Mouse (Mus musculus): ENCODE results near the gene Stx3. TPM values are rescaled to one million over a fixed set of nuclear protein-coding genes. Genes with fewer than 3 reads are reported as not detected.

The Stx3 gene
- polyA plus RNA-seq, 1 experiment from 2014 or later: 7.0 TPM

- ATAC-seq (ENCODE audit: insufficient number of reproducible peaks, insufficient read depth, low FRiP score, low read depth): no peak
- Histone ChIP-seq H3K4me1 (ENCODE audit: control insufficient read depth in 2 of 2, insufficient read depth in 2 of 2, low read length in 2 of 2) (no peaks in the 10 kb centered on the region), H3K27ac (replicated peaks in 1 of 2; ENCODE audit: control insufficient read depth in 1 of 2, insufficient read depth in 1 of 2, low read depth in 2 of 2, low read length in 2 of 2) (no peak overlapping the region), H3K9ac (ENCODE audit: low read length) (no peak overlapping the region), H3K36me3 (ENCODE audit: control insufficient read depth, insufficient read depth, low read length) (no peaks in the 10 kb centered on the region), H3K27me3 (ENCODE audit: control insufficient read depth, insufficient read depth, low read length) (no peaks in the 10 kb centered on the region), H3K4me3 (ENCODE audit: control insufficient read depth in 1 of 2, insufficient read depth in 1 of 2, low read depth in 1 of 2, low read length in 2 of 2) (no peak overlapping the region), H3K9me3 (ENCODE audit: control insufficient read depth, low read length) (no peaks in the 10 kb centered on the region), H3K4me2 (ENCODE audit: low read length) (no peak overlapping the region)
- 69% methylated on average over 3 of the region's 3 CpGs for WGBS
Observed at GRCm38 (mm10) chr19:11765059-11765458, 54.1 kb downstream of the Stx3 start.

- H3K27ac ChIP-seq (replicated peaks in 1 of 2; ENCODE audit: control insufficient read depth in 1 of 2, insufficient read depth in 1 of 2, low read depth in 2 of 2, low read length in 2 of 2): no peak within 1 kb of the TSS
- H3K4me2 ChIP-seq (ENCODE audit: low read length): no peak within 1 kb of the TSS
- WGBS: 71% methylated on average over 2 of the region's 2 CpGs
- no peak for ATAC-seq (ENCODE audit: insufficient number of reproducible peaks, insufficient read depth, low FRiP score, low read depth)
- H3K36me3 ChIP-seq (ENCODE audit: control insufficient read depth, insufficient read depth, low read length): no peaks in the 10 kb centered on the region
- H3K9ac ChIP-seq (ENCODE audit: low read length): no peak within 1 kb of the TSS
- no peak within 1 kb of the TSS for H3K4me3 ChIP-seq (ENCODE audit: control insufficient read depth in 1 of 2, insufficient read depth in 1 of 2, low read depth in 1 of 2, low read length in 2 of 2)
- no peaks in the 10 kb centered on the region for H3K27me3 ChIP-seq (ENCODE audit: control insufficient read depth, insufficient read depth, low read length)
- no peaks in the 10 kb centered on the region for H3K4me1 ChIP-seq (ENCODE audit: control insufficient read depth in 2 of 2, insufficient read depth in 2 of 2, low read length in 2 of 2)
- H3K9me3 ChIP-seq (ENCODE audit: control insufficient read depth, low read length): no peaks in the 10 kb centered on the region
Observed at GRCm38 (mm10) chr19:11747298-11747697, 71.9 kb downstream of the Stx3 start, which contains the start of gene Gif. TSS of gene Gif (plus strand) at chr19:11747554.

GRCm38 (mm10) chr19:11745680-11746079 lies 73.5 kb downstream of the Stx3 start:
- H3K4me2 ChIP-seq (ENCODE audit: low read length): no peak overlapping the region
- H3K27me3 ChIP-seq (ENCODE audit: control insufficient read depth, insufficient read depth, low read length): no peaks in the 10 kb centered on the region
- H3K4me3 ChIP-seq (ENCODE audit: control insufficient read depth in 1 of 2, insufficient read depth in 1 of 2, low read depth in 1 of 2, low read length in 2 of 2): no peak overlapping the region
- no peak for ATAC-seq (ENCODE audit: insufficient number of reproducible peaks, insufficient read depth, low FRiP score, low read depth)
- H3K9ac ChIP-seq (ENCODE audit: low read length): no peak overlapping the region
- no peak overlapping the region for H3K27ac ChIP-seq (replicated peaks in 1 of 2; ENCODE audit: control insufficient read depth in 1 of 2, insufficient read depth in 1 of 2, low read depth in 2 of 2, low read length in 2 of 2)
- H3K36me3 ChIP-seq (ENCODE audit: control insufficient read depth, insufficient read depth, low read length): no peaks in the 10 kb centered on the region
- H3K4me1 ChIP-seq (ENCODE audit: control insufficient read depth in 2 of 2, insufficient read depth in 2 of 2, low read length in 2 of 2): no peaks in the 10 kb centered on the region
- no peaks in the 10 kb centered on the region for H3K9me3 ChIP-seq (ENCODE audit: control insufficient read depth, low read length)

DNA sequence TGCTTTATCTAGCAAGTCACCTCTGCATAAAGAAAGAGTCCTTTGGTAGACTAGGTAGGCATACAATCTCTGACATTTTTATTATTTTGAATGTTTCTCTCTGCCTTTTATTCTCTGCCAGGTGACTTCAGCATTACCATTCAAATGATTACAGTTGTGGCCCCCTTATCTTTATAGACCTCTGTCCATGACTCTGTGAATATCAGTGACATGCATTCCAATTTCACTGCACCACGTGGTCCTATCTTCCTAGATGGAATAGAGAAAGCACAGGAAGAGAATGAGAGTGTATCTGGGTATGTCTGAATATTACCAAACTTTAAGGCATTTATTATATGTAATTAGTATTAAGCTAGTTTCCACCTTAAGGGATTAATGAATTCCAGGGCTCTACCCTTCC lies 82.7 kb downstream of the Stx3 start:
- Histone ChIP-seq H3K4me2 (ENCODE audit: low read length) (no peak overlapping the region), H3K4me1 (ENCODE audit: control insufficient read depth in 2 of 2, insufficient read depth in 2 of 2, low read length in 2 of 2) (no peaks in the 10 kb centered on the region), H3K9me3 (ENCODE audit: control insufficient read depth, low read length) (no peaks in the 10 kb centered on the region), H3K36me3 (ENCODE audit: control insufficient read depth, insufficient read depth, low read length) (no peaks in the 10 kb centered on the region), H3K9ac (ENCODE audit: low read length) (no peak overlapping the region), H3K27ac (replicated peaks in 1 of 2; ENCODE audit: control insufficient read depth in 1 of 2, insufficient read depth in 1 of 2, low read depth in 2 of 2, low read length in 2 of 2) (no peak overlapping the region), H3K27me3 (ENCODE audit: control insufficient read depth, insufficient read depth, low read length) (no peaks in the 10 kb centered on the region), H3K4me3 (ENCODE audit: control insufficient read depth in 1 of 2, insufficient read depth in 1 of 2, low read depth in 1 of 2, low read length in 2 of 2) (no peak overlapping the region)
- 27% methylated on average over 1 of the region's 1 CpGs for WGBS
- ATAC-seq (ENCODE audit: insufficient number of reproducible peaks, insufficient read depth, low FRiP score, low read depth): no peak

- H3K9me3 ChIP-seq (ENCODE audit: control insufficient read depth, low read length): no peaks in the 10 kb centered on the region
- no peaks in the 10 kb centered on the region for H3K27me3 ChIP-seq (ENCODE audit: control insufficient read depth, insufficient read depth, low read length)
- no peaks in the 10 kb centered on the region for H3K36me3 ChIP-seq (ENCODE audit: control insufficient read depth, insufficient read depth, low read length)
- H3K9ac ChIP-seq (ENCODE audit: low read length): no peak overlapping the region
- H3K4me1 ChIP-seq (ENCODE audit: control insufficient read depth in 2 of 2, insufficient read depth in 2 of 2, low read length in 2 of 2): no peaks in the 10 kb centered on the region
- no peak overlapping the region for H3K4me3 ChIP-seq (ENCODE audit: control insufficient read depth in 1 of 2, insufficient read depth in 1 of 2, low read depth in 1 of 2, low read length in 2 of 2)
- no peak overlapping the region for H3K27ac ChIP-seq (replicated peaks in 1 of 2; ENCODE audit: control insufficient read depth in 1 of 2, insufficient read depth in 1 of 2, low read depth in 2 of 2, low read length in 2 of 2)
- 71% methylated on average over 1 of the region's 1 CpGs for WGBS
- H3K4me2 ChIP-seq (ENCODE audit: low read length): no peak overlapping the region
- ATAC-seq (ENCODE audit: insufficient number of reproducible peaks, insufficient read depth, low FRiP score, low read depth): no peak
Observed at GRCm38 (mm10) chr19:11730278-11730677, 88.9 kb downstream of the Stx3 start.

GRCm38 (mm10) chr19:11727304-11727703 lies 91.9 kb downstream of the Stx3 start:
- no peak overlapping the region for H3K4me2 ChIP-seq (ENCODE audit: low read length)
- H3K4me1 ChIP-seq (ENCODE audit: control insufficient read depth in 2 of 2, insufficient read depth in 2 of 2, low read length in 2 of 2): no peaks in the 10 kb centered on the region
- H3K27ac ChIP-seq (replicated peaks in 1 of 2; ENCODE audit: control insufficient read depth in 1 of 2, insufficient read depth in 1 of 2, low read depth in 2 of 2, low read length in 2 of 2): no peak overlapping the region
- H3K36me3 ChIP-seq (ENCODE audit: control insufficient read depth, insufficient read depth, low read length): no peaks in the 10 kb centered on the region
- no peaks in the 10 kb centered on the region for H3K27me3 ChIP-seq (ENCODE audit: control insufficient read depth, insufficient read depth, low read length)
- no peak for ATAC-seq (ENCODE audit: insufficient number of reproducible peaks, insufficient read depth, low FRiP score, low read depth)
- H3K4me3 ChIP-seq (ENCODE audit: control insufficient read depth in 1 of 2, insufficient read depth in 1 of 2, low read depth in 1 of 2, low read length in 2 of 2): no peak overlapping the region
- no peak overlapping the region for H3K9ac ChIP-seq (ENCODE audit: low read length)
- 83% methylated on average over 5 of the region's 5 CpGs for WGBS
- no peaks in the 10 kb centered on the region for H3K9me3 ChIP-seq (ENCODE audit: control insufficient read depth, low read length)

GRCm38 (mm10) chr19:11725915-11726314 lies 93.3 kb downstream of the Stx3 start:
- H3K36me3 ChIP-seq (ENCODE audit: control insufficient read depth, insufficient read depth, low read length): no peaks in the 10 kb centered on the region
- H3K27me3 ChIP-seq (ENCODE audit: control insufficient read depth, insufficient read depth, low read length): no peaks in the 10 kb centered on the region
- H3K9me3 ChIP-seq (ENCODE audit: control insufficient read depth, low read length): no peaks in the 10 kb centered on the region
- no peak overlapping the region for H3K4me2 ChIP-seq (ENCODE audit: low read length)
- H3K9ac ChIP-seq (ENCODE audit: low read length): no peak overlapping the region
- no peak overlapping the region for H3K27ac ChIP-seq (replicated peaks in 1 of 2; ENCODE audit: control insufficient read depth in 1 of 2, insufficient read depth in 1 of 2, low read depth in 2 of 2, low read length in 2 of 2)
- WGBS: 56% methylated on average over 2 of the region's 2 CpGs
- no peak for ATAC-seq (ENCODE audit: insufficient number of reproducible peaks, insufficient read depth, low FRiP score, low read depth)
- H3K4me1 ChIP-seq (ENCODE audit: control insufficient read depth in 2 of 2, insufficient read depth in 2 of 2, low read length in 2 of 2): no peaks in the 10 kb centered on the region
- H3K4me3 ChIP-seq (ENCODE audit: control insufficient read depth in 1 of 2, insufficient read depth in 1 of 2, low read depth in 1 of 2, low read length in 2 of 2): no peak overlapping the region
